Mouse (Mus musculus): ENCODE measurements at regions not wholly inside any gene's neighbourhood (a gene's known extent, or its start where the extent isn't known, plus 50 kb on each side); places are given as distances from the start of the nearest gene placed in this dataset.

DNA sequence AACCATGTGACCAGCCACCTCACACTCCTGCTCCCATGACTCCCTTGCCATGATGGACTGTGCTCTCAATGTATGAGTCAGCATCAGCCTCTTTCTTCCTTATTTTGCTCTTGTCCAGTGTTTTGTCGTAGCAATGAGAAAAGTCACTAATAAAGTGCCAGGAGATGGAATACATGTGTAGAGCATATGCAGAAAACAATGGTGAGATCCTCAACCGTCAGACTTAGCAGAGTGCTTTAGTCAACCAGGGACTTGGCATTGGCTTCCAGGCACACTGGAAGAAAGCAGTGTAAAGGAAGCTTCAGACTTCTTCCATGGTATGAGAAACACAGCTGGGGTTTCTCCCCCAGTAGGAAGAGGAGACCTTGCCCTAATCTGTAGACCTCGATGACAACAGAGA, 306.3 kb upstream of the Klf4 start:
- no peak for DNase-seq (ENCODE audit: extremely low spot score, low spot score)

- no peak for DNase-seq (ENCODE audit: extremely low spot score, low spot score)
Observed at GRCm38 (mm10) chr4:55824047-55824760, 291.9 kb upstream of the Klf4 start.

- no peak for DNase-seq (ENCODE audit: extremely low spot score, low spot score)
Observed at GRCm38 (mm10) chr4:55823583-55823982, 291.3 kb upstream of the Klf4 start.

DNA sequence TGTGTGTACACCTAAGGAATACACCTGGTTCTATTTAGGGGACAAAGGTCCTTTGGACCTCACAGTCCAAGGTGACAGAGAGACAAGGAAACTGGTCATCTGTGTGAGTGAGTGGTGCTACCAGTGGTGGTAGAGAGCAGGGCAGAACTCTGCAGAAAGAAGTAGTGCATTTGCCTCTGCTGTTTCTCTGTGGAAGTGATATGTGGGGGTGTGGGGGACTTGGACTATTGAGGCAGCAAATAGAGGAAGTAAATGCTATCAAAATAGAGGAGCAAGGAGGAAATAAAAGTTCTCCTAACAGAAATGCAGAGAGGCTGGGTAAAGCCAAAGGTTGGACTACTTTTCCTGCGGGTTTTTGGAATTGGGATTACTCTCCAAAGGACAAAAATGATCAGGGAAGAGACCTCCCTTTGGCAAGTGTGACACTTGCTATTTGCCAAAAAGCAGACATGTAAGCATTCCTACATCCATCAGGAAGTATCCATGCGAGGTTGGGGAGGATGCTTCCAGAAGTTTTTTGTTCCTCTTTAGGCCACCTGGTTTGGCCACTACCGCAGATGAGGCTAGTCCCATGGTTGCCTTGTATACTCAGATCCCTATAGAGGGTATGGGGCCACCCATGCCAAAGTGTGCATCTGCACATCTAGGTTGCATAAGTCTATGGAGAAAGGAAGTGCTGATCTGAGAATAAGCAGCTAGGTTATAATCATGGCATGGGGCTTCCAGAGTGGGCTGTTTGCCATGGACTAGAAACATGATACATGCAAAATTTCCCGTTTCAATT, 285.0 kb upstream of the Klf4 start:
- DNase-seq (ENCODE audit: extremely low spot score, low spot score): no peak

DNA sequence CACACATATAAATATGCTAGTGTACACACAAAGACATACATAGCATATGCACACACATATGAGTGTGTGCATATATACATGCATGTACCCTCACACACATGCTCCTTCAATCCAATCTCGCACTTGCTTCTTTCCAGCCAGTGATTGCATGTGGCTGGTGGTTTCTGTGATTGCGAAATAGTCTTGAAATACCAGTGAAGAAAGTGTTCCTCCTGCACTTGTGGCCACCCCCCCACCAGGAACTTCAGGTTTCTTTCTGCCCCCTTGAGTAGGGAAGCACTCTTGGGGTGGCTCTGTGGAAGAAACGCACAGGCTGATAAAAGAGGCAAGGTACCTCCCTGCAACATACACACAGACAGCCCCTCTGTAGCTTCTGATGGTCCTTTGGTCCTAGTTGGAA, 283.6 kb upstream of the Klf4 start:
- no peak for DNase-seq (ENCODE audit: extremely low spot score, low spot score)

DNA sequence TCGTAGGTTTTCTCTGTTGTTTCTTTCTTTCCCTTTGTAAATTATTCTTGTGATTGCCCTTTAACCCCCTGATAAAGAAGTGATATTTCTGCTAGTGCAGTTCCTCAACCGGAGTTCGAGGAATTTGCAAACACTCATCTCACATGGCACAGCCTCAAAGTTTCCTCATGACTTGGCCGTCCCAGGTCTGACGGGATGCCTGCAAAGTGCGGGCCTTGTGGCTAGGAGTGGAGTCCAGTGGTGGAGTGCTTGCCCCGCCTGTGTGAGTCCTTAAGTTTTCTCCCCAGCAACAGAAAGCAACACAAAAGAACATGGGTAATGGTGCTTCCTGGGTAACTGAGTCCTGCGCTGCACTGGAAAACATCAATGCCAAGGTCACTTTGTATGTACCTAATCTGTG, 280.6 kb upstream of the Klf4 start:
- no peak for DNase-seq (ENCODE audit: extremely low spot score, low spot score)

GRCm38 (mm10) chr4:55811656-55812055, 279.4 kb upstream of the Klf4 start:
- DNase-seq (ENCODE audit: extremely low spot score, low spot score): no peak

DNA sequence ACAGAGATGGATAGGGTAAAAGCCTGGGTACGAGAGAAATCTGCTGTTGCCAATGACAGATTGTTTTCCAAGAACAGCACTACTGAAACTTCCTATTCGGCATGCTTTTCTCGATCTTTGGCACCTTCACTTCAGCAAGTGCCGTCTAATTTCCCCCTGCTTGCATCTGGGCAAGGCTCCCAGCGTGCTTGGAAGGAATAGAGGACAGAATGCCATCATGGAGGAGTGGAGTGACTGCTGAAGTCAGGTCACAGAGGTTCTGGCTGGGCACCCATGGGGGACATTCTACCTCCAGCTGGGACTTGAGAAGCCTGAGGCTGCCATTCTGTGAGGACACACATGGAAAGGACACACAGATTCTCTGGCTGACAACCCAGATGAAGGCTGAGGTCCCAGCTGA, 276.2 kb upstream of the Klf4 start:
- DNase-seq (ENCODE audit: extremely low spot score, low spot score): no peak

GRCm38 (mm10) chr4:55806799-55807198, 274.5 kb upstream of the Klf4 start:
- DNase-seq (ENCODE audit: extremely low spot score, low spot score): no peak

DNA sequence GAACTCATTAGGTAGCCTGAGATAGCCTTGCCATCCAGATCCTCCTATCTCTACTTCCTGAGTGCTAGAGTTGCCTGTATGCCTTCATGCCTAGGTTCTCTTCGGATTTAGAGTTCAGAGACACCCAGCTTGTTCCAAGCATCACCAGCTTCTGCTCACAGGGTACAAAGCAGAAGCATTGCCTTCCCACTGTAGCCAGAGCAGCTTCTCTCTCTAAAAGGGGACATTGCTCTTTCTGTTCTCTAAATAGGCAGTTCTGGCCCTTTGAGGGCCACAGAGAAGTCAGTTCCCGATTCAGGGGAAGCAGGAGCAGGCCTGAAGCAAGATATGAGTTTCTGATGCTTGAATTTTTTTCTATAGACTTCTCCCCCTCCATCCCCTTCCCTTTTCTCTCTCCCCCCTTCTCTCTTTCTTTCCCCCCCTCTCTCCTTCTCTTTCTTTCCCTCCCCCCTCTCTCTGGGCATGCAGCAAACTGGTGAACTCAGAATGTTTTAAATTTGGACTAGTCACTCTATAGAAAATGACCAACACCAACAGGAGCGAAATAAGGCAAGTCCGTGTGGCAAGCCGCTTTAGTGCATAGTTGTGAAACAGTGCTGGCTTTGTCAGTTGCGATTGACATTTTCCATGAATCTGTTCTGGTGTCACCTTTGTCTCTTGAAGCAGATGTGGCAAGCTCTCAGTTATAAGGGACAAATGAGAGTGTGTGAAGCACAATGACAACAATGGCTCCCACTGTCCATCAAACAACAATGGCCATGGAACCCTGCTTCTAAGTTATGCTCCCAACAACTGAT, 273.2 kb upstream of the Klf4 start:
- DNase-seq (ENCODE audit: extremely low spot score, low spot score): no peak

DNA sequence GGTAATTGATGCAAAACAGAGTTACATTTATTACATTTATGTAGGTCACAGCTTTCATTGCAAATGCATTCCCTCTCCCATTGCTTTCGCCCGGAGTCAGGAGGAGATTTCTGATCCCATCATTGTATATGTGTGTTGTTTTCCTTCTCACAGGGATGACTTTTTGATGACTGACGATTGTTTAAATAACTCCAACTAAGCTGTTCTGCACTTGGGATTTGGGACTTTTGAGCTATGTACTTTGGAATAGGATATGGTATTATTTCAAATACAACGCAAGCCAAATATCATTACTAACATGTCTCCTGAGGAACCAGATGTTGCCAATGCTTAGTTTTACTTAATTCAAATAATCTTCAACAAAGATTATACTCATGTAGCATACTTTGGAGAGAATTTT, 269.8 kb upstream of the Klf4 start:
- no peak for DNase-seq (ENCODE audit: extremely low spot score, low spot score)

DNA sequence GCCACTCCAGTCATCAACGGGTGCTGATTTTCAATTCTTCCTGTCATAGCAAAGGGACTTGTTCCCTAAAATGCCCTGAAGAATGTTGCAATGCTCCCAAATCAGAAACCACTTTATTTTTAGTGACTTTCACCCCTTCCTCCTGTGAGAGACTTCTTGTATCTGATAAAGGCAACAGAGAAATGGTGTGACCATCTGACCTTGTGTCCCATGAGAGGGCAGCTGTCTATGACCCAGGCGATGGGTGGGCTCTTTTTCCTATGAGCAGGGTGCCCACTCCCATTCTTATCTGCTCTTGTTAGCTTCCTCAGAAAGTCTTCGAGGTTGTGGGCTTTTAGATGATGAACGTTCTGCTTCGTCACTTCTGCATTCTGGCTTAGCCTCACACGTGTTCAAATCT, 265.8 kb upstream of the Klf4 start:
- DNase-seq (ENCODE audit: extremely low spot score, low spot score): no peak

GRCm38 (mm10) chr4:55781329-55781847, 249.1 kb upstream of the Klf4 start:
- no peak for DNase-seq (ENCODE audit: extremely low spot score, low spot score)

DNA sequence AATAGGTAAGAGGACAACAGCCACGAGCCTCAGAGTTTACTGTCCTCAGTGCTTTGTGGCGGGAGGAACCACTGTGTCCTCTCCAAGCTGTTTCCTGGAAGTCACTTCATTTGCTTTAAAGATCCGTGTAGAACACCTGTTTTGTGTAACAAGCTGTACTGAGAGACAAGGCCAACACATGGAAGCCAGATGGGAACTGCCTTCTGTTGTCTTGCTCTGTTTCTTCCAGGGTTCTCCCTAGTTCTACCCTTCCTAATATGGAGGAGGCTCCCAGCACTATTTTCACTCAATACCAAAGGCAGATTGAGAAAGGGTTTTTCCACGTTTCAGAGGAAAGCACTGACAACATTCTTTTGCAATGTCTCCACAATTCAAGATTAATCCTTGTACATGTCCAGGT, 247.3 kb upstream of the Klf4 start:
- DNase-seq (ENCODE audit: extremely low spot score, low spot score): no peak

DNA sequence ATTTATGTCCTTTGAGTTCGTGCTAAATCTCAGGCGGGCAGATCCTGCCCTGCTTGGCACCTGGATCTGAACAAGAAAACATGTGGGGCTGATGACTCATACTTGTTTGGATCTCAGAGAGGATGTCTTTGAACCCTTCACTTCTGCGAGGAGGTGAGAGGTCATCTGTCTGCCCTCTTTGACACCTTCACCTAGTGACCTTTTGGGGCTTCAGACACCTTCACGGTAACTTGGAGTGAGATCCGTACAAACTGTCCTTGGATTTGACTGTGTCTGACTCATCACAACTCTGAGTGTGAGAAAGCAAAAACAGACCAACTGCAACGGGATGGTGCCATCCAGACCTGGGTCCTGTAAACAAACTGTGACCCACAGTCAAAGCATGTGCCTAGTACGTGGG, 243.6 kb upstream of the Klf4 start:
- no peak for DNase-seq (ENCODE audit: extremely low spot score, low spot score)

GRCm38 (mm10) chr4:55774571-55774970, 242.3 kb upstream of the Klf4 start:
- no peak for DNase-seq (ENCODE audit: extremely low spot score, low spot score)

DNA sequence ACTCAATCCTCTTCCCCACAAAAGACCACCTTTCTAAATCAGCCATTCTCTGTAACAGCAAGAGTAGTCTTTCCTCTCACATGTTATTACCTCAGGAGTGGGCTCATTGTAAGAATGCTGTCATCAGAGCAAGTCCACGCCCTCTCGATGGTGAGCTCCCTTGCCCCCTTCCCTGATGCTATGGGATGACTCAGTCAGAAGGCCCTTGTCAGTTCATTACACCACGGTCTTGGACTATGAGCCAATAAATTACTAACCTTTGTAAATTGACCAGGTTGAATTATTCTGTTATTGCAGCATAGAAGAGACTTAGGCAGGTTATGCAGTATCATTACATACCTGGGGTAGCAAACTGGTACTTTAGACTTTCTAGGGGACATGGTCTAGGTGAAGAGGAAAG, 237.4 kb upstream of the Klf4 start:
- DNase-seq (ENCODE audit: extremely low spot score, low spot score): no peak

DNA sequence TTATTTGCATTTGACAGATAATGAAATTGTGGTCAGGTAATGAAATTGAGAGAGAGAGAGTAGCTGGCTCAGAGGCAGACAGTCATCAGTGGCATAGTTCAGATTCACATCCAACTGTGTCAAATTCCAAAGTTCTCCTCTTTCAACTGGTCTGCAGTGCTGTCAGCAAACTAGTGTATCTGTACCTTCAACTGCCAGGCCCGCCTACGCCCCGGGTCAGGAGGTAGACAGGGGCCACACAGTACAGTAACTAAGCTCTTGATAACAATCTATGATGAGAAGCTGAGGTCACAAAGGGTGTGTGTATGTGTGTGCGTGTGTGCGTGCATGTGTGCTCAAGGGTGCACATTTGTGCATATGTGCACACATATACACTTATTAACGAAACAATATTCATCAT, 236.1 kb upstream of the Klf4 start:
- DNase-seq (ENCODE audit: extremely low spot score, low spot score): no peak

GRCm38 (mm10) chr4:55767133-55767532, 234.9 kb upstream of the Klf4 start:
- DNase-seq (ENCODE audit: extremely low spot score, low spot score): no peak

DNA sequence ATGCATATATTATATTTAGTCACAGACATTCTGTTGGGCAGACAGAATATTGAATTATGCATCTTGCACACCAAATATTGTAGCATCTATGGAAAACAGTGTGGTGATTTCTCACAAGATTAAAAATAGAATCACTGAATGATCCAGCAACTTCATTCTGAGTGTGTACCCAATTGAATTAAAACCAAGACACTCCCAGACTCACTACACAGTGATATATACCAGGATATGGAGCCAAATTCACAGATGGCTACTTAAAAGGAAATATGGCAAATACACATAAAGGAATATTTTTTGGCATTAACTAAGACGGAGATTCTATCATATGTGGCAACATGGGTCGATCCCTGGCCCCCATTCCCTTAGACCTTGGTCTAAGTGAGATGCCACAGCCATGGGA, 233.5 kb upstream of the Klf4 start:
- no peak for DNase-seq (ENCODE audit: extremely low spot score, low spot score)

DNA sequence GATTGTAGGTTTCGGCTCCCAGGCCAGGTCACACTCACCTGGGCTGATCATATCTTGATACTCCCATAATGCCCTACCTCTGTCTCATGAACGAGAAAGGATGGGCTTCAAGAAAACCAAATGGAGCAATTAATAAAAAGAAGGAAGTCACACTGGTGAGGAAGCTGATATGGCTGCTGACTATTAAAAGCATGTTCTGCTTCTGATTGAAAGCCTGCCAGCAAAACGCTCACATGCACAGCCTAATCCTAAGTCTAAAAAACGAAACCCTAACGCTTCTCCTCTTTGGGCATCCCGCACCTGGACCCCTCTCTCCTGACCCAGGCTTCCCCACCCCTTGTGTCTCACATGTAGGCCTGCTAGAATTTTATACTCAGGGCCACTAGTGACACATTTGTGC, 230.8 kb upstream of the Klf4 start:
- DNase-seq (ENCODE audit: extremely low spot score, low spot score): no peak

DNA sequence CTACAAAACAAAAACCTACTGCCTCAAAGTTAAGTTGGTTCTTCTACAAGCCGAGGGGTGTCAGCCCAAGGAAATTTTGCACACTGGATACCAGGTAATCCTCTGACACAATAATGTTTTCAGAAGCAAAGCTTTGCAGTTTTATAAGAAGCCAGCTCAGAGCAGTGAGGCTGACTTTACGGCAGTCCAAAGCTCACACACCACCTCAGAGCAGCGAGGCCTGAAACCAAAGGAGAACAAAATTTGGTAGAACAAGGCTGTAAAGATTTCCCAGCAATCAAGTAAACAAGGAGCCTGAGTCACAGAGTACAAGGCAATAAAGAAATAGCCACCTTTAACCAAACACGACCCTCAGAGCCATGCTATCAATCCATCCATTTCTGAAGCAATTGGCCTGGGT, 230.1 kb upstream of the Klf4 start:
- DNase-seq (ENCODE audit: extremely low spot score, low spot score): no peak

All from neural tube, embryonic 10.5 days (tissue).